Mouse (Mus musculus) lung, postnatal 36 days (tissue): ENCODE data around the gene Als2cr12.
"Not testable (repeated sequence)": the region's sequence is repeated elsewhere in the genome, so short reads cannot be mapped to it uniquely, and the experiment has no call there.

Source experiments
- DNase-seq: peaks from one replicate; pipeline ENCODE4 v3.0.0; 2022; ENCODE audit warnings: mixed read lengths

Als2cr12 gene

GRCm38 (mm10) chr1:58609591-58609990, 86.2 kb downstream of the Als2cr12 start:
- not testable (repeated sequence) for DNase-seq

- DNase-seq, result no peak
Observed at GRCm38 (mm10) chr1:58603738-58604137, 92.1 kb downstream of the Als2cr12 start.

GRCm38 (mm10) chr1:58602681-58603080, 93.1 kb downstream of the Als2cr12 start:
- DNase-seq, result no peak
